Mouse (Mus musculus) lung, postnatal 14 days (tissue): ENCODE results near the gene Arv1.

ENCODE experiments used
- DNase-seq: peaks from one replicate; pipeline ENCODE4 v3.0.0; 2021

Arv1 gene

GRCm38 (mm10) chr8:124732828-124733227 lies 10.9 kb downstream of the Arv1 start:
- DNase-seq, result no peak

GRCm38 (mm10) chr8:124735371-124735911 lies 13.5 kb downstream of the Arv1 start:
- no peak for DNase-seq

DNA sequence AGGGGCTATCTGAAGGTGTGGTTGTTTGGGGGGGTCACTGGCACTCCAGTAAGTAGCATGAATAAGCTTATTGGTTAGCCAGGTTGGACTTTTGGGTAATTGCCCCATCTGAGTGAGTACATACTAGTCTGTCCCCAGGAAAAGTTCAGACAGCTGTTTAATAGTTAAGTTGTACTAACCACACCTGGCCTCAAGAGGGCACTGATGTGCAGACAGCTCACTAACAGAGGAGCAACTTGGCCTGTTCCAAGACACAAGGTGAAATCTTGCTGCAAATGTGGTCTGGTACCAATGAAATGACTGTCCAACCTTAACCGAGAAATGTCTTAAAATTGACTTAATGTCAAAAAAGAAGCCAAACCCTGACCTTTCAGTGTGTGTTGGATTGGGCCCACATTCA lies 17.3 kb downstream of the Arv1 start:
- peak; percentile 37 for DNase-seq

- DNase-seq, result no peak
Observed at GRCm38 (mm10) chr8:124746661-124747060, 24.7 kb downstream of the Arv1 start.

- no peak for DNase-seq
Observed at GRCm38 (mm10) chr8:124751191-124751590, 29.3 kb downstream of the Arv1 start.

DNA sequence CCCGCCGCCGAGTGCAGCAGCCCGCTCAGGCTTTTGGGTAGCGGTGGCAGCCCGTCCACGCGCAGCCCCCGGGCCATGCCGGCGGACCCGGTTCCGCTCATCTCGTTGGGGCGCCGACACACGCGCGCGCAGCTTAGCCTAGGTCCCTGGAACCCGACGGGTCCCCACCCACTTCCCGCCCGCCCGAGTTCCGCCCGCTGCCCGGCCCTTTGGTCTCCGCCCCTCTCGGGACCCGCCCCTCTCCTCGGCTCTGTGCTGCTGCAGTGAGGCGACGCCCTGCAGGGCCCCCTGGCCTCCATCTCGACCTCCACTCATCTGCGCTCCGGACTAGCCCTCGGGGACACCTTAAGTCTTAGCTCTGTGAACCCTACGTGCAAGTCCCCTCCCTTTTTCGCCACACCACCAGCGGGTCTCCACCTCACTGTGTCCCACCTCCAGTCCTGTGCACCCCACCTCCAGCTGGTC lies 29.8 kb downstream of the Arv1 start, which contains the start of gene Fam89a:
Gene Fam89a, minus strand, starts transcription at position 124 of the 465 bp plus-strand sequence.
- peak; percentile 70 for DNase-seq

- no peak for DNase-seq
Observed at GRCm38 (mm10) chr8:124752325-124752862, 30.5 kb downstream of the Arv1 start.

DNA sequence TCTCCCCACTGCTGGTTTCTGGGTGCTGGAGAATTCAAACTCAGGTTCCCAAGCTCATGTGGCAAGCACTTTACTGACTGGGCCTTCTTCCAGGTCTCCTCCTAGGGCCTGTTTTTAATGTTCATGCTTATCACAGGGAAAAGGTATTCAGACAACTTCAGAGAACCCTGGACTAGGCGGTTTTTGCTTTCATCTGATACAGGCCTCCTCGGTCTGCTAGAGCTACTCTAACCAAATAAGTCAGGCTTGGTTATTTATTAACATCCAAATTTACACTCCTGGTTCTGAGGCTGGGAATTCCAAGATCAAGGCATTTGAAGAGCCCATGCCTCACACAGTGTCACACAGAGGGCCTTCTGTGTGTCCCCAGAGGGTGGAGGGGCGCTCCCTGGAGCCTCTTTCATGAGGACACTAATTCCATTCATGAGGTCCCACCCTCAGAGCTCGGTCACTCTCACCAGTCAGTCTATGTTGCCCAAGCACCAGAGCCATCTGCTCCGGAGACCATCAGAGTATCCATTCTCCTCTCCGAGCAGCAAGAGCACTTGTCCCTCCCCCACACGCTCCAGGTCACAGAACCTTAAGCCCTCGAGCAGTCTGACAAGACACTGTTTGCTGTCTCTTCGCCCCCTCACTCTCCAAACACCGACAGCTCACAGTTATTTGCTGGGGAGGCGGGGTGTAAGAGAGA lies 32.3 kb downstream of the Arv1 start:
- DNase-seq, result no peak

DNA sequence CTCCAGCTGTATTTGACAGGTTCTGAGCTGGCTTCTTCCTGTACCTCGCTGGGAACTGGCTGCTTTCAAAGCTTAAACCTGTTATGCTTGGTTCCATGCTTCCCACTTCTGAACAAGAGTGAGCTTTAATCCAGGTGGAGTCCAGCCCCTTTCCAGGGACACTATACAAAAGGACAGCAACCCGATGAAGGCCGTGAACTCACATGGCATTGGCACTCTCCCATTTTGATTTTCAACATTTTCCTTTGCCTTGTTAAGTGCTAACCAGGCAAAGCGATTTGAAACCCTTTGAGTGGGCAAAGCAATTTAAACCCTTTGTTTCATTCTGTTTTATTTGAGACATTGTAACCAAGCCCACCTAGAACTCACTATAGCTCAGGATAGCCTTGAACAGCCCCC lies 32.9 kb downstream of the Arv1 start:
- DNase-seq, result no peak

- no peak for DNase-seq
Observed at GRCm38 (mm10) chr8:124755481-124755880, 33.5 kb downstream of the Arv1 start.

DNA sequence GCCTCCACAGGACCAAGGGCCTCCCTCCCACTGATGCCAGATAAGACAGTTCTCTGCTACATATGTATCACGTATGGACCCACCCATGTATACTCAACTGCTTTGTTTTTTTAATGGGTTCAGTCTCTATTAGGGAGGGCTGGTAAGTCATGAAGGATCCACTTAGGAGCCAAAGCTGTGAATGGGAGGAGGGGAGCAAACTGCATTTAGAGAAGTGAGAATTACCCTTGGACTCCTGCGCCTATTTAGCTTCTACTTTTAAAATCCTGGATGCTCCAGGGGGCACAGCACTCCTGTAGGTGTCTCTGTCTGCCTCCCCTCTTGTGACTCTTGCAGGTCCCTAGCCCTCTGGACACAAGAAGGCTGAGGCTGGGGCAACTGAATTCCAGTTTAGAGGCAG lies 34.2 kb downstream of the Arv1 start:
- DNase-seq, result no peak

GRCm38 (mm10) chr8:124756601-124757000 lies 34.7 kb downstream of the Arv1 start:
- no peak for DNase-seq

- peak; percentile 58 for DNase-seq
Observed at GRCm38 (mm10) chr8:124758544-124758943, 36.6 kb downstream of the Arv1 start.

- no peak for DNase-seq
Observed at GRCm38 (mm10) chr8:124763061-124763460, 41.1 kb downstream of the Arv1 start.

DNA sequence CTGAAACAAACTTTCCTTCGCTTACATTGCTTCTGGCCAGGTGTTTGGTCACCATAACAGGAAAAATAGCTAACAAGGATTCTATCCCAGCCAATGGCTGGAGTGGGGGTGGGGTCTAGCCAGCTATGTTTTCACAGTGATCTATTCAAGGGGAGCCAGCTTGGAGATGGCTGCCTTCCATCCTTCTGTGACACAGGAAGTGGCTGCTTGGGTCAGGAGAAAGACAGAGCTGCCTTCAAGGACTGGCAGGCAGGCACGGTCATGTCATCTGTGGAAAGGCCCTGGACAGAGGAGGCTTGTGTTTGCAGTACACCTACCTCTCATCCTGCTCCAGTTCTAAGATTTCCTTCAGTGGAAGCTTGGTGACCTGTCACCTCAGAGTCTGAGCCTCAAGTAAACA lies 50.5 kb downstream of the Arv1 start:
- no peak for DNase-seq

GRCm38 (mm10) chr8:124775695-124776094 lies 53.8 kb downstream of the Arv1 start:
- peak; percentile 77 for DNase-seq

- DNase-seq, result no peak
Observed at GRCm38 (mm10) chr8:124780236-124780635, 58.3 kb downstream of the Arv1 start.

GRCm38 (mm10) chr8:124782431-124782830 lies 60.5 kb downstream of the Arv1 start:
- DNase-seq, result no peak

DNA sequence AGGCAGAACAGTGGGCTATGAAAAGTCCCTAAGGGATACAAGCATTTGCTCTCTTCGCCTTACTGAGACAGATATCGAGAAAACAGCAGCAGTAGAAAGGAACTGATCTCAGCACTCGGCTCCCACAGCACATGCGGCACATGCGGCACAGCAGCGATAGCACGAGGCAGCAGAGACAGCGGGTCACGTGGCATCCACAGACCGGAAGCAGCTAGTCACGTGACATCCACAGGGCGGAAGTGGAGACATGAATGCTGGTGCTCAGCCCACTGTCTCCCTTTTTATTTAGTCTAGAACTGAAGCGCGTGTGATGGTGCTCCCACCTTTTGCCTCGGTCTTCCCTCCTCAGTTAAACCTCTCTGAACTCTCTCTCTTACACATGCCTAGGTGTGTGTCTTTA lies 61.3 kb downstream of the Arv1 start:
- DNase-seq, result no peak
